Comparison of ENCODE assay signal across 8 mouse cellular contexts in the genomic region with DNA sequence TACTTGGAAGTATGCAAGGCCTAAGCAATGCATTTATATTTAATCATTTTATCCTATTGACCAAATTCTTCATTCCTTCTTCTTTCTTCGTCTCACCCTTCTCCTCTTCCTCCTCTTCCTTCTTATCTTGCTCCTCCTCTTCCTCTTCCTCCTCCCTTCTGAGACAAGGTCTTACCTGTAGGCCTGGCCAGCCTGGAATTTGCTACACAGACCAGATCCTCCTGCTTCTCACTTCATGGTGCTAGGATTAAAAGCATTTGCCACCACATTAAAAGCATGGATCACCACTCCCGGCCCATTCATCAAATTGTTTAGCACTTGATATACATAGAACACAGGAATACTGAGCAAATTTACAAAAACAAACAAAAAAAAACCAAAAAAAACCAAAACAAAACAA. TPM values are rescaled to one million over a fixed set of nuclear protein-coding genes. Genes with fewer than 3 reads are reported as not detected.
DNase-seq lines count a peak whose midpoint lies in the region; ATAC-seq and TF ChIP-seq lines count a peak whose summit lies in the region.

No protein-coding gene starts in this region.

- TF ChIP-seq CTCF in layer of hippocampus, adult 2 months (conservative IDR thresholded peaks at IDR 0.05), result no peak
- no peak for TF ChIP-seq CTCF in intestine, postnatal 0 days (IDR thresholded peaks at IDR 0.05; ENCODE audit: low read depth)

- H3K36me3 ChIP-seq in embryonic facial prominence, embryonic 14.5 days (ENCODE audit: control insufficient read depth, insufficient read depth, low read length), result no peaks in the 10 kb centered on the region
- no peaks in the 10 kb centered on the region for H3K36me3 ChIP-seq in intestine, postnatal 0 days (ENCODE audit: control insufficient read depth, insufficient read depth)
- no peaks in the 10 kb centered on the region for H3K36me3 ChIP-seq in neural tube, embryonic 13.5 days

- peak overlapping the region; percentile 95 for H3K9ac ChIP-seq in embryonic facial prominence, embryonic 14.5 days (ENCODE audit: low read depth, low read length)
- peak overlapping the region; percentile 95; the same call in 1 of the 2 replicates for H3K9ac ChIP-seq in intestine, postnatal 0 days (ENCODE audit: low read depth, low read length)
- peak overlapping the region; percentile 83; the same call in 1 of the 2 replicates for H3K9ac ChIP-seq in neural tube, embryonic 13.5 days

- H3K27me3 ChIP-seq in embryonic facial prominence, embryonic 14.5 days (replicated peaks; ENCODE audit: control insufficient read depth, insufficient read depth, low read length), result no peaks in the 10 kb centered on the region
- H3K27me3 ChIP-seq in intestine, postnatal 0 days (replicated peaks; ENCODE audit: control insufficient read depth, insufficient read depth, low read length), result no peaks in the 10 kb centered on the region
- no peaks in the 10 kb centered on the region; the same call in none of the 2 replicates for H3K27me3 ChIP-seq in neural tube, embryonic 13.5 days

- no peak for DNase-seq in layer of hippocampus, adult 2 months (ENCODE audit: low spot score in 2 of 2)
- no peak for DNase-seq in layer of hippocampus, postnatal 14 days (ENCODE audit: low spot score in 2 of 2)
- DNase-seq in embryonic facial prominence, embryonic 14.5 days (ENCODE audit: low spot score), result no peak
- DNase-seq in gastrocnemius, postnatal 4 days (ENCODE audit: low spot score in 2 of 2), result no peak
- DNase-seq in T-cell, adult 2 months (ENCODE audit: low spot score), result no peak

- H3K4me2 ChIP-seq in embryonic facial prominence, embryonic 14.5 days (ENCODE audit: low read depth, low read length), result peak overlapping the region; percentile 60
- peak overlapping the region; percentile 88 for H3K4me2 ChIP-seq in intestine, postnatal 0 days (replicated peaks; ENCODE audit: low read depth)
- H3K4me2 ChIP-seq in neural tube, embryonic 13.5 days, result peak overlapping the region; percentile 94

- WGBS in embryonic facial prominence, embryonic 14.5 days, result 27% methylated on average over 2 of the region's 2 CpGs
- WGBS in intestine, postnatal 0 days, result 44% methylated on average over 2 of the region's 2 CpGs
- 57% methylated on average over 2 of the region's 2 CpGs for WGBS in neural tube, embryonic 13.5 days

- H3K9me3 ChIP-seq in embryonic facial prominence, embryonic 14.5 days (ENCODE audit: control insufficient read depth, low read length), result no peaks in the 10 kb centered on the region
- no peaks in the 10 kb centered on the region for H3K9me3 ChIP-seq in intestine, postnatal 0 days (ENCODE audit: control insufficient read depth)
- no peaks in the 10 kb centered on the region for H3K9me3 ChIP-seq in neural tube, embryonic 13.5 days

- no peak for ATAC-seq in embryonic facial prominence, embryonic 14.5 days (ENCODE audit: low read depth)
- ATAC-seq in intestine, postnatal 0 days, result no peak
- ATAC-seq in neural tube, embryonic 13.5 days (ENCODE audit: low read depth), result no peak
- ATAC-seq in megakaryocyte-erythroid progenitor cell, adult 5-6 weeks (replicated peaks; ENCODE audit: low FRiP score, low TSS enrichment, poor library complexity, severe bottlenecking), result no peak

- peak overlapping the region; percentile 59 for H3K4me3 ChIP-seq in layer of hippocampus, adult 2 months
- H3K4me3 ChIP-seq in embryonic facial prominence, embryonic 14.5 days (ENCODE audit: low read depth, low read length), result peak overlapping the region; percentile 83
- peak overlapping the region; percentile 92 for H3K4me3 ChIP-seq in intestine, postnatal 0 days (ENCODE audit: low read depth, low read length)
- peak overlapping the region; percentile 82; the same call in 1 of the 2 replicates for H3K4me3 ChIP-seq in neural tube, embryonic 13.5 days

- H3K4me1 ChIP-seq in embryonic facial prominence, embryonic 14.5 days (ENCODE audit: control insufficient read depth, insufficient read depth, low read length), result peaks cover 13% of the 10 kb centered on the region
- H3K4me1 ChIP-seq in intestine, postnatal 0 days (replicated peaks; ENCODE audit: control insufficient read depth, insufficient read depth, low read length), result no peaks in the 10 kb centered on the region
- H3K4me1 ChIP-seq in neural tube, embryonic 13.5 days (replicated peaks), result peaks cover 27% of the 10 kb centered on the region

- H3K27ac ChIP-seq in layer of hippocampus, adult 2 months, result peak overlapping the region; percentile 81
- peak overlapping the region; percentile 97 for H3K27ac ChIP-seq in embryonic facial prominence, embryonic 14.5 days (replicated peaks; ENCODE audit: low read depth, low read length)
- H3K27ac ChIP-seq in intestine, postnatal 0 days (ENCODE audit: low read depth, low read length), result peak overlapping the region; percentile 97; the same call in 1 of the 2 replicates
- peak overlapping the region; percentile 90 for H3K27ac ChIP-seq in neural tube, embryonic 13.5 days (replicated peaks)

RNA-seq across cellular contexts. Expression of gene Itgav, which starts 0.9 kb away (rescaled TPM):
- 10 to 100 TPM; 68.7 to 69.5 TPM for total RNA-seq in layer of hippocampus, adult 2 months (2021)
- total RNA-seq in layer of hippocampus, postnatal 14 days (2021), result 10 to 100 TPM; 48.5 to 69.0 TPM
- polyA plus RNA-seq in embryonic facial prominence, embryonic 14.5 days (2014; fragmentation: Nextera tagmentation; extraction: Ambion mirVana), result 92.5 and 105 TPM in 2 replicates
- 86.6 and 95.0 TPM in 2 replicates for polyA plus RNA-seq in intestine, postnatal 0 days (2015; fragmentation: Nextera tagmentation; extraction: Ambion mirVana)
- 32.7 and 36.2 TPM in 2 replicates for polyA plus RNA-seq in neural tube, embryonic 13.5 days (2015; fragmentation: Nextera tagmentation; extraction: Ambion mirVana)
- total RNA-seq in gastrocnemius, postnatal 4 days (2021), result 10 to 100 TPM; 69.8 to 73.2 TPM
- total RNA-seq in megakaryocyte-erythroid progenitor cell, adult 5-6 weeks (2014; fragmentation: Nextera tagmentation), result 8.1 and 13.8 TPM in 2 replicates
- total RNA-seq in megakaryocyte-erythroid progenitor cell, adult 5-6 weeks (2017), result 10.3 and 42.0 TPM in 2 replicates
